Mouse (Mus musculus) lung, adult 18-20 months (tissue): ENCODE data around the gene Pex5.

Source experiments
- DNase-seq, 2 experiments: peaks; one replicate each; pipeline ENCODE4 v3.0.0; 2022; ENCODE audit warnings: mixed read lengths in 2 of 2

The Pex5 gene

GRCm38 (mm10) chr6:124353246-124353645 lies 61.6 kb downstream of the Pex5 start:
- DNase-seq: no peak
